Mouse (Mus musculus): Measurements from ENCODE around the gene Rsph6a.
"Not testable (repeated sequence)": the region's sequence is repeated elsewhere in the genome, so short reads cannot be mapped to it uniquely, and the experiment has no call there.

Gene Rsph6a

DNA sequence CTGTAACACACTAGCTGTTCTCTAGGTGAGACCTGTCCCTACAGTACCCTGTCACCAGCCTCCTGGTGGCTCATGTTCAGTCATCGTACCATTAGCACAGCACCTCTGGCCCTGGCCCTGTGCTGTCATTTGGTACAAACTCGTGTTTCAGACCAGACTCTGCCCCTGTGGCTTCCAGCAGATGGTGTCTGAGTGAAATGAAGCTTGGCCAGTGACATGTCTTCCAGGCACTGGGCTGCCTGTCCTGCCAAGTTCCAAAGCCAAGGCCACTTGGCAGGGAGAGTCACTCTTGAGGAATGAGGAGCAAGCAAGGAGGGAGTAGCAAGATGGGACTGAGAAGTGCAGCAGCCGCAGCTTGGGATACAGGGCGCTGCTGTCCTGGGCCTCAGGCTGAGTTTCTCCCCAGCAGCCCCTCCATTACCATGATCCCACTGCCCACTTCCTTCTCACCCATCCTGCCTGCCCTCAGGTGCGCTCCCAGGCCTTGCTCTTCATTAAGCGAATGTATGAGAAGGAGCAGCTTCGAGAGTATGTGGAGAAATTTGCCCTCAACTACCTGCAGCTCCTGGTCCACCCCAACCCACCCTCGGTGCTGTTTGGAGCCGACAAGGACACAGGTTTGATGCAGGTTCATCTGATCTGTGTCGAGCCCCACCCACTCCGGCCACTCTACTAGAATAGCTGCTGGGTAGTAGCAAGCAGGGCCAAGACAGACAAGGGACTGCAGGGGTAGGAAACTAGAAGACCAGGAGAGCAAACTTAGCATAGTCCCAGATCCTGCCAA, 8.0 kb upstream of the Rsph6a start:
- no peak for DNase-seq (ENCODE audit: extremely low spot score)

DNA sequence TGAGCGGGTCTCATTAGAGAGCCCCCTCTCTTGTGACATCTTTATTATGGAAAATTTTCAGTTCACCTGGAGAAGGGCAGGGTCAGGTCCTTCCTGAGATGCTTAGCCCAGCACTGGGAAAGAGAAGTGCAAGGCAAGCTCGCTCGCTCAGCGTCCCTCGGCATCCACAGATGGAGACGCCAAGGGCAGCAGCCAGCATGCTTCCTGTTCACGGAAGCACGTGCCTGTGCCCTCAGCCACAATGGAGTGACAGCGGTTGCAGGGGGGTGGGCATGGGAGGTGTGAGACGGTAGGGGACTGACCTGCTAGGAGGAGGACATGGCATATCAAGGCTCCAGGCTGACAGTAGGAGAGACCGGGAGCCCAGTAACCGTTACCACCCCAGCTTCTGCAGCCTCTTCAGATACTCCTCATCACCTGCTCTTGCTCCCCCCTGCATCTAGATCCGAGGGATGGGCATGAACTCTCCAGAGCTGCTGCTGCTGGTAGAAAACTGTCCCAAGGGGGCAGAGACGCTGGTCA, 6.4 kb upstream of the Rsph6a start:
- no peak for DNase-seq (ENCODE audit: extremely low spot score)

DNA sequence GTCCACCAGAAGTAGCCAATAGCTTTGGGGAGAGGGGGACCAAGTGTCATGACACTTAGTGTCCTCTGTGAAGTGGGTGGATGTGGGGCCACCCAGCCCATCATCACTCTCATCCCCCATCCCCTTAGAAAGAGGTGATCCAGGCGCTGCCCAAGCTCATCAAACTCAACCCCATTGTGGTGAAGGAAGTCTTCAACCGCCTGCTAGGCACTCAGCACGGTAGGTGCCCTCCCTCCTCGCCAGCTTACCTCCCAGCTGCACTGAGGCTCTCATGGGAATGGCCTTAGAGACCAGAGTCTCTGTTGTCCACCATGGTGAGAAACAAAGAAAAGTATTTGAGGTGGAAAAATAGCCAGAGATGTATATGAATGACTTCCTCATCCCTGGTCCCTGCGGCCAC, 5.2 kb upstream of the Rsph6a start:
- no peak for DNase-seq (ENCODE audit: extremely low spot score)

DNA sequence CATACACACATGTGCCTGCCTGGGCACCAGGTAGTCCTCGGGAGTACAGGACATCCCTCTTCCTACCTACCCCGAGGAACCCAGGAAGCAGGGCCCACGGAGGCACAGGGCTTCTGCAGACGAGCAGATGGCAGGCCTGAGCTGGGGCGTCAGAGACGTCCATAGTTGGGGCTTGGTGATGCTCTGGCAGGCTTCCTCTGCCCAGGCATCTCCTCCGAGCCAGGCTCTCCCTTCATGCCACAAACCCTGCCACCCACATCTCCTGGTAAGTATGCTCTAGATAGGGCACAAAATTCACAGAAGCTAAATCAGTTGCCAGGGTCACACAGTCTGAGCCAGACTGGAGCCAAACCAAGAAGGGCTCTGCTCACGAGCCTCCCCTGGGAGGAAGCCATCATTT, 4.3 kb upstream of the Rsph6a start:
- DNase-seq (ENCODE audit: extremely low spot score), result no peak

DNA sequence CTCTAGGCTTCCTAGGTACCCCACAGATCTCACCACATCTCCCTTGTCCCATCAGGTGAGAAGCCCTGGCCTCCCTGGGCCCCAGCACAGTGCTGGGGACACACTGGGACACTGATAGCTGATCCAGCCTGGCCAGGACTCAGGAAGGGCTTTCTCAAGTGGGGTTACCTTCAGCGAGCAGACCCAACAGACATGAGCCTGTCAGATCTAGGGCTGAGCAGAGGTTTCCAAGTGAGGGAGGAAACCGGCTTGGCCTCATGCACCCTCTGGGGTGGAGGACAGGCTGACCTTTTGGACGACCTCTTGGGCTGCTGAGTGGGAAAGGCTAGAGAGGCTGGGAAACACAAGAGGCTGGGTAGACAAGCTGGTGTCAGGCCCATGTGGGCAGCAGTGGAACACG, 3.3 kb upstream of the Rsph6a start:
- DNase-seq (ENCODE audit: extremely low spot score), result no peak

DNA sequence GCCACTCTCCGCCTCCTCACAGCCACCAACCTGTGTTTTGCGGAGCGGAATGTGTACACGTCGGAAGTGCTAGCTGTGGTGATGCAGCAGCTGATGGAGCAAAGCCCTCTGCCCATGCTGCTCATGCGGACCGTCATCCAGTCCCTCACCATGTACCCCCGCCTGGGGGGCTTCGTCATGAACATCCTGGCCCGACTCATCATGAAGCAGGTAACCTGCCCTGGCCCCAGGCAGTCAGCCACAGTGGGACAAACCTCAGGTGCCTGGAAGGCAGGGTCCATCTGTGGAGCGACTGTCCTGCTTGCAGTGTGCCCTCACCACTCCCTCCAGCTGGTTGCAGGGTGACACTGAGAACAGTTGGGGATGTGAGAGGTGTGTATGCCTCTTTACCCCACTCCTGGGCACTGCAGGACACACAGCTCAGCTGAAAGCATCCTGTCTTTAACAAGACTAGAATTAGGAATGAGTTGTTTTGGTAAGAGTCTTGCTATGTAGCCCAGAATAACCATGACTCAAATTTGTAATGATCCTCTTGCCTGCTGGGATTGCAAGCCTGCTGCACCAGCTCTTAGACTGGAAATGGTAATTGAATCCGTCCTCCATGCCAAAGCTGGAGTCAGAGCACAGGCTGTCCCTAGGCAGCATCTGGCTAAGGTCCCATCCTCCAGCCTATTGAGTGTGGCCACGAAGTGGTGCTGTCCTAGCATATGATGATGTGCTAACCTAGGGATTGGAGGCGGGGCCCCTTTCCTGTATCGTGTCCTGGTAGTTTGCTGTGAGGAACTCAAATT, 1.9 kb upstream of the Rsph6a start:
- DNase-seq (ENCODE audit: extremely low spot score), result no peak

DNA sequence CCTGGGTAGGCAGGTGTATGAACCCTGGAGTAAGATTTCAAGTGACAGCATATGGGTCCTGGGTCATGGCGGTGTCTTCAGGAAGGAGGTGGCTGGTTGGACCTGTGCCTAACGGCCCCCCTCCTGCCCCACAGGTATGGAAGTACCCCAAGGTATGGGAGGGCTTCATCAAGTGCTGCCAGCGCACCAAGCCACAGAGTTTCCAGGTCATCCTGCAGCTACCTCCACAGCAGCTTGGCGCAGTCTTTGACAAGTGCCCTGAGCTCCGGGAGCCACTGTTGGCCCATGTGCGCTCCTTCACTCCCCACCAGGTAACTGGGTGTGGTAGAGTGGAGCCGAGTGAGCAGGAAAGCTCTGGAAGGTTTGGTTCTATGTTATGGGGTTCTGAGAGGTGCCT, 1.4 kb upstream of the Rsph6a start:
- DNase-seq (ENCODE audit: extremely low spot score), result no peak

DNA sequence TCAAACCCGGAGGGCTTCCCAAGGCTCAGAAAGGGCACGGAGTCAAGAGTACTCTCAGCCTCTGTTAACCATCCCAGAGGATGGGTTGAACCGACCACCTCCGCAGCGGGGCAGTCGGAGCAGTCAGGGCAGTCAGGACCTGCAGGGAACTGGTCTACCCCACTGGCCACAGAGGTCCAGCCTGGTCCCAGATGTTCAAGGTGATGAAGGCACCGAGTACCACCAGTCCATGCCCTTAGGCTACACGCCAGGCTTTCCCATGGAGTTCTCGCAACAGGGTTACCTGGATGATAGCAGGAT, 237 bp downstream of the Rsph6a start:
- no peak for DNase-seq (ENCODE audit: extremely low spot score)

DNA sequence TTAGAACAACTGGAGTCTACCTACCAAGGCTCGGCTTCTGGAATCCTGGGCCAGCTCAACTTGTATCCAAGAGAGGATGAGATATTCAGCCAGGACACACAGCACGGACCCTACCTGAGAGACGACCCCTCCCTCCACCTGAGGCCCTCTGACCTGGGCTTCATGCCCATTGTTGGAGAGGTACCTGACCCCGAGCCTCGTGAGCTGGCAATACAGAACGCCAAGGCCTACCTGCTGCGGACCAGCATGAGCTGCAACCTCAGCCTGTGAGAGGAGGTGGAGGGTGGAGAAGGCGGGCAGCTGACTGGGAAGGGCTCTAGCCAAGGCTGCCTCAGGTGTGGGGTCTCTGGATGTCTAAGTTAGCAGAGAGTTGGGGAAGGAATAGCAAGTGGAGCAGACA, 618 bp downstream of the Rsph6a start:
- no peak for DNase-seq (ENCODE audit: extremely low spot score)

DNA sequence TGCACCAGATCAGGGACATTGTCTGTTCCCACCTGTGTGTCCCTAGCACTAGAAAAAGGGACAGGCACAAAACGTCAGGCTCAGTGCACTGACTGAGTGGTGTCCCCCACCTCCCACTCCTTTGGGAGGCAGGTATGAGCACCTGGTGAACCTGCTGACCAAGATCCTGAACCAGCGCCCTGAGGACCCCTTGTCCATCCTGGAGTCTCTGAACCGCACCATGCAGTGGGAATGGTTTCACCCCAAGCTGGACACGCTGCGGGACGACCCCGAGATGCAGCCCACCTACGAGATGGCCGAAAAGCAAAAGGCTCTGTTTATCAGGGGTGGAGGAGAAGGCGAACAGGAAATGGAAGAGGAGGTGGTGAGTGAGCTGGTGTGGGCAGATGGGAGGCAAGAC, 2.9 kb downstream of the Rsph6a start:
- no peak for DNase-seq (ENCODE audit: extremely low spot score)

DNA sequence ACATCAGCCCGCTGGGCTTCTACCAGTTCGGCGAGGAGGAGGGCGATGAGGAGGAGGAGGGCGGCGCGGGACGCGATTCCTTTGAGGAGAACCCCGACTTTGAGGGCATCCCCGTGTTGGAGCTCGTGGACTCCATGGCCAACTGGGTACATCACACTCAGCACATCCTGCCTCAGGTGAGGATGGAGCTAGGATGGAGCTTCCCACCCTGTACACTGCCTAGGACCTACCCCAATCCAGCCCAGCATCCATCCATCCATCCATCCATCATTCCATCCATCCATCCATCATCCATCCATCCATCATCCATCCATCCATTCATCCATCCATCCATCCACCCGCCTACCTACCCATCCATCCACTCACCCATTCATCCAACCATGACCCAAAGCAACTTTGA, 11.4 kb downstream of the Rsph6a start:
- no peak for DNase-seq (ENCODE audit: extremely low spot score)

DNA sequence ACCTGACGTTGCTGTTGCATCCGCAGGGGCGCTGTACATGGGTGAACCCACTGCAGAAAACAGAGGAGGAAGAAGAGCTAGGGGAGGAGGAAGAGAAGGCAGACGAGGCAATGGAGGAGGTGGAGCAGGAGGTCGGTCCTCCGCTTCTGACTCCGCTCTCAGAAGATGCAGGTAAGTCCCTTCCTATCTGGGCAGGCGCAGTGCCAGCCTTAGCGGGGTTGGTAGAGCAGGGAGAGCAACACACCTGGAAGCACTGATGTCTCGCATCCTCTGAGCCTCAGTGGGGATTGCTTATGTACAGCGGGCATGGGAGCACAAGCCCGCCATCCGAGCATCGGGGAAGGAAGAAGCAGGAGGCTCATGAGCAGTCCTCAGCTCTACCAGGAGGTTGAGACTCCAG, 12.6 kb downstream of the Rsph6a start:
- DNase-seq (ENCODE audit: extremely low spot score), result no peak

DNA sequence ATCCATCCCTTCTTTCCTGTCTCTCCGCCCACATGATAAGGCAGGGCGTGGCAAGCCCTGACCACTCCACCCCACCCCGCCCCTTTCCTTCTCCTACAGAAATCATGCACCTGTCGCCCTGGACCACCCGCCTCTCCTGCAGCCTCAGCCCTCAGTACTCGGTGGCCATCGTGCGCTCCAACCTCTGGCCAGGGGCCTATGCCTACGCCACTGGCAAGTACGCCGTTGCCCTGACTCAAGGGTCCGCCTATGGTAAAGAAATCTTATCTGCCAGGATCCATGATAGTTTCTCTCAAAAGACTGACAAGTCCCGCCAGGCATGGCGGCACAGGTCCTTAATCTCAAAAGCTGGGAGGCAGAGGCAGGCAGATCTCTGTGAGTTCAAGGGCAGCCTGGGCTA, 13.4 kb downstream of the Rsph6a start:
- DNase-seq (ENCODE audit: extremely low spot score), result no peak

DNA sequence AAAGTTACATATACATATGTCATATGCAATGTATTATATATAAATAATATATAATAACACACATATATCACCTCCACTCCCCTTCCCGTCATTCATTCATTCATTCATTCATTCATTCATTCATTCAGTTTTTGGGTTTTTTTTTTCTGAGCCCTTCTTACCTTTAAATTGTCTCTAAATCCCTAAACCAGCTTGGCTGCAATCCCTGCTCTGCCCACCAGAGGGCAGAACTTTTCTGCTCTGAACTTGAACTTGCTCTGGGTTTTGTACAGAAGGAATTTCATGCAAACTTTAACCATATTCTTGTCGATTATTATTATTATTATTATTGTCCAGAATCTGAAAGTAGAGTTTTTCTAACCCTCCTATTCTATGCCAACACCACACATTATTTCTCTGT, 14.2 kb downstream of the Rsph6a start:
- DNase-seq (ENCODE audit: extremely low spot score), result peak; percentile 63

DNA sequence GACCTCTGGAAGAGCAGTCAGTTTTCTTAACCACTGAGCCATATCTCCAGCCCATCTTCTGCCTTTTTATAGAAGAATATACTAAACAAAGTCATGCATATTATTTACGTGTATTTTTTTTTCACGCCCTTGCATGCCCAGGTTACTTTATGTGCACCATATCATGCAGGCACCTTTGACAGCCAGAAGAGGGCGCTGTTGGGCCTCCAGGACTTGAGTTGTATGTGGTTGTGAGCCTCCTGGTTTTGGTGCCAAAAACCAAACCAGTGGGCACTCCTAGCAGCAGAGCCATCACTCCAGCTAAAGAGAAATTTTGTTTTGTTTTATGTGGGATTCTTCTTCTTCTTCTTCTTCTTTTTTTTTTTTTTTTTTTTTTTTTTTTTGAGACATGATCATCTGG, 15.0 kb downstream of the Rsph6a start:
- no peak for DNase-seq (ENCODE audit: extremely low spot score)

DNA sequence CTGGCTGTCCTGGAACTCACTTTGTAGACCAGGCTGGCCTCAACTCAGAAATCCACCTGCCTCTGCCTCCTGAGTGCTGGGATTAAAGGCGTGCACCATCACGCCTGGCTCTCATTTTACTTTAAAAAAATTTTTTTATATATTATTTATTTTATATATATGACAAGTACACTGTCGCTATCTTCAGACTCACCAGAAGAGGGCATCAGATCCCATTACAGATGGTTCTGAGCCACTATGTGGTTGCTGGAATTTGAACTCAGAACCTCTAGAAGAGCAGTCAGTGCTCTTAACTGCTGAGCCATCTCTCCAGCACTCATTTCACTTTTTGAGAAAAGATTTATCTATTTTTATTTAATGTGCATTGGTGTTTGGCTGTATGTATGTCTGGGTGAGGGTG, 16.5 kb downstream of the Rsph6a start:
- DNase-seq (ENCODE audit: extremely low spot score), result not testable (repeated sequence)

DNA sequence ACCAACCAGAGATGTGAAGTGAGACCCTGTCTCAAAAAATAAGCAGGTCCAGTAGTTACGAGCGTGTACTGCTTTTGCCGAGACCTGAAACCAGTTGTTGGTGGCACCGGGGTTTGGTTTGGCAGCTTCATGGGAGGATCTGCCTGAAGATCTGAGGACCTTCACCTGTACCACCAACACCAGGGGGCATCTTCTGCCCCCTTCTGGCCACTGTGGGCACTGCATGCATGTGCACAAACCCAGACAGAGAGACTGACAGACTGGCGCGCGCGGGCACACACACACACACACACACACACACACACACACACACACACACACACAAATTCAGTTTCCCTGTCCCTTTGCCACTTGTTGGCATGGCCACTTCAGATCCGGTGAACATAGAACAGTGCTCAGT, 19.0 kb downstream of the Rsph6a start:
- DNase-seq (ENCODE audit: extremely low spot score), result no peak

DNA sequence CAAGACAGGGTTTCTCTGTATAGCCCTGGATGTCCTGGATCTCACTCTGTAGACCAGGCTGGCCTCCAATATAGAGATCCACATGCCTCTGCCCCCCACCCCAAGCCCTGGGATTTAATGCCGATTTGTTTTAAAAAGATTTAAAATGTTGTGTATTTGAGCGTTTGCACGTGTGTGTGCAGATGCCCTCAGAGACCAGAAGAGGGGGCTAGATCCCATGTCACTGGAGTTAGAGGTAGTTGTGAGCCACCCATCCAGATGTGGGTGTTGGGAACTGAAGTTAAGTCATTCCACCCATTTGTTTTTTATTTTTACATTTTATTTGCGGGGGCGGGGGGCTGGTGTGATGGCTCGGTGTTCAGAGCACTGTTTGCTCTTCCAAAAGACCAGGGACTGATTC, 20.0 kb downstream of the Rsph6a start:
- DNase-seq (ENCODE audit: extremely low spot score), result no peak

DNA sequence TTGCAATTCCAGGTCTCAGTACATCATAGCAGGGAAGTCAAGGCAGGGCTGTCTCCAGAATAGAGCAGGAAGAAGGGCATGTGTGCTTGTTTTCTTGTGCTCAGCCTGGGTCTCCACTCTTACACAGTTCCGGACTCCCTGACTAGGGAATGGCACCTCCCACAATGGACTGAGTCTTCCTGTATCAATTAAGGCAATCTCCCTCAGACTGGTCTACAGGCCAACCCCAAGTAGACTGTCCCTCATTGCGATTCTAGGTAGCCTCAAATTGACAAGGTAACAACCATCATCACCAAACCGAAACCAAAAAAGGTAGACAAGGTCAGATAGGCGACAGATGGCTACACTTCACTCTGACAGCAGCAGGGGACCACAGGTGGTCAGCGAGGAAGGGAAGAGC, 20.7 kb downstream of the Rsph6a start:
- DNase-seq (ENCODE audit: extremely low spot score), result no peak

DNA sequence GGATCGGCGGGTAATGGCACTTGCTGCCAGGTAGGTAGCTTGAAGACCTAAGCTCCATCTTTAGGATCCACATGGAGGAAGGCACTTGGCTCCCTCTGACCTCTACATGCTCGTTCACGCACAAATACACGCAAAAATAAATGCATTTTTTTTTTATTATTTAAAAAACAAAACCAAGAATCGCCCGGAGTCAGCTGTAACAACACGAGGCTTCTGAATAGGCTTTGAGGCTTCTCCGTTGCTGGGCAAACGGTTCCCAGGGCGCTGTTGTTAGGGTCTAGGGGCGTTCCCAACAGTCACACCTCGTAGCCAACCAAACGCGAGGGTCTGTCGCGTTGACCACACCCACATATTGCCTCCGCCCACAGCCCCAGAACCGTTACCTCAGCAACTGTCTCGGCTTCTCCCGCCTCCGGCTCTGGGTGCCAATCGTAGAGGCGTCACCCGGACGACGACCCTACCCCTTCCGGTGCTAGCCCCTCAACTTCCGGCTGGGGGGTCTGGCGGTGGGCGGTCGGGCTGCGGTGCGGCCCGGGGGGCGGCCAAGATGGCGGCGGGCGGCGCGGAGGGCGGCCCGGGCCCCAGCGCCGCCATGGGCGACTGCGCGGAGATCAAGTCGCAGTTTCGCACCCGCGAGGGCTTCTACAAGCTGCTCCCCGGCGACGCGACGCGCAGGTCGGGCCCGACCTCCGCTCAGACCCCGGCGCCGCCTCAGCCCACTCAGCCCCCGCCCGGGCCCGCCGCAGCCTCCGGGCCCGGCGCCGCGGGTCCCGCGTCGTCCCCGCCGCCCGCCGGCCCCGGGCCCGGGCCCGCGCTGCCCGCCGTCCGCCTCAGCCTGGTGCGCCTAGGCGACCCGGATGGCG, 21.5 kb downstream of the Rsph6a start, which contains the start of gene Dmwd:
TSS of gene Dmwd (plus strand) at position 505 of the 863 bp plus-strand sequence.
- peak; percentile 99 for DNase-seq (ENCODE audit: extremely low spot score)

DNA sequence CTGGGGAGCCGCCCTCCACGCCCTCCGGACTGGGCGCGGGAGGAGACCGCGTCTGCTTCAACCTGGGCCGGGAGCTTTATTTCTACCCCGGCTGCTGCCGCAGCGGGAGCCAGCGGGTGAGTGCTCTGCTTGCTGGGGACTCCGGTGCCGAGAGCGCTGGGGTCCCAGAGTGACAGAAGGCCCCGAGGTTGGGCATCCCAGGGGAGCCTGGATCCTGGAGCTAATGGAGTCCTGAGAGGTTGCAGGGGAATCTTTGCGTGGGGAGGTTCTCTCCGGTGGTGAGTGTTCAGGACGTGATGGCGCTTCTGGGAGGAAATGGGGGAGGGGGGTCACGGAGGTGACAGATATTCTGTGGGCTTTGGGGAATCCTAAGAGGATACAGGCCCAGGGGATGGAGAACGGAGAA, 22.1 kb downstream of the Rsph6a start:
- DNase-seq (ENCODE audit: extremely low spot score), result no peak

DNA sequence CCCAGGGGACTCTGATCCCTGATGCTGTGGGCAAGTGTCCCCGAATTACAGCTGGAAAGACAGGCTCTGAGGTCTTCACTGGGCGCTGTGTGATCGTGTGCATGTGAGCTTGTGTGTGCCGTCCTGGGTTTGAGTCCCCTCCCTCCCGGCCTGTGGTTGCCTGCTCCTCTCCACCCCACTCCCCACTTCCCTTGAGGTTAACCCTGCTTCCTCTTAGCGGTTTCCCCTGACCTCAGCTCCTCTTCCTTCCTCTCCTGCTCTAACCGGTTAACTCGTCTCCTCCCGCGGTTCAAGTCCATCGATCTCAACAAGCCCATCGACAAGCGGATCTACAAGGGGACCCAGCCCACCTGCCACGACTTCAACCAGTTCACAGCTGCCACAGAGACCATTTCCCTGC, 23.3 kb downstream of the Rsph6a start:
- DNase-seq (ENCODE audit: extremely low spot score), result no peak

Data from embryo, embryonic 9.5 days (tissue).